Mouse (Mus musculus) spleen, adult 18-20 months (tissue): ENCODE results near the gene Klhl5.
"Not testable (repeated sequence)": the region's sequence is repeated elsewhere in the genome, so short reads cannot be mapped to it uniquely, and the experiment has no call there.

Experiments
- DNase-seq, 2 experiments: peaks; one replicate each; pipeline ENCODE4 v3.0.0; 2022; ENCODE audit warnings: mixed read lengths in 2 of 2

Gene Klhl5

DNA sequence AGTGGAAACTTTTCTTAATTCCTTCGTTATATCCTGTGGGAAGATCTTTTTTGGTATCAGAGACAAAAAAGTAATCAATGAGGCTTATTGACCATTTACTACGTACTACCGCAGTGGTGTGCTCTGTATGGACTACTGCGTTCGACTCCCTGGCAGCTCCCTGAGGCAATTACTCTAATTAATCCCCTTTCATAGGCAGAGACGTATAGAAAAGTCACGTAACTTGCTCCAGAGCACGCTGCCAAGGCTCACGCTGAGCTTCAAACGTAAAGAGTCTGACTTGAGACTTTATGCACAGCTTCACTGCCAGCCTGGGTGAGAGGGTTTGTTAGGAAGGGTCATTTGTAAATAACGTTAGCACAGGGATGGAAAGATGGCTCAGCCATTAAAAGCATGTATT lies 7.3 kb upstream of the Klhl5 start:
- DNase-seq: no peak

DNA sequence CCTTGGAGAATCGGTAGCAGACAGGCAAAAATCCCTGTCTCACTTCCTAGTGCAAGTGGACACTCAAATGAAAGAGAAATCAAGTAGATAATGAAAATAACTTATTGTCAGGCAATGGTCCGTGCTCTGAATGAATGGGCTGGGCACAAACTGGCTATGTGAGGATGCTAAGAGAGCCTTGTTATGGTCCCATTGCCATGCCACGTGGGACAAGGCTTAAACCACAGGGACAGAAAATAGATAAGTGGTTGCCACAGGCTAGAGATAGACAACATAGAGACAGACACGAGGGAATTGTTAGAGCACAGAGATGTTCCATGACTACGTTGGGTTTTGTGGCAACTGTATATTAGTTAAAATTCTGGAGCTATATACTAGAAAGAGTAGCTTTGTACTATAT lies 6.1 kb upstream of the Klhl5 start:
- no peak for DNase-seq

DNA sequence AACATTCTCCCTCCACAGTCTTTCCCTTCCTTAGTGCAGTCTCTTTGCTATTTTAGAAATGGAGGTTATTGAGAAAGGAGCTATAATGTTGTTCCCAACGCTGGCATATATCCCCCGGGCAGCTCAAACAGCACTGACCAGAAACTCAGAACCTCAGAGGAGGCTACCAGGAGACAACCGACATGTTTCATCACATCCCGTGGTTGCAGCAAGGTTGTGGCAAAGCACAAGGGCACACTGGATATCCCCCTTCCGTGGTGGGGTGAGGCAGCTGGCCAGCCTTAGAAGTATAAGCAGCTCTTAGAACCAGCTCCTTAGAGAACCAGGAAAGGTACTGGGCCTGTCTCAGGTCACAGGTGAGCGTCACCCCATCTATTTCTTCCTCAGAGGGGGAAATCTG lies 5.7 kb upstream of the Klhl5 start:
- no peak for DNase-seq

DNA sequence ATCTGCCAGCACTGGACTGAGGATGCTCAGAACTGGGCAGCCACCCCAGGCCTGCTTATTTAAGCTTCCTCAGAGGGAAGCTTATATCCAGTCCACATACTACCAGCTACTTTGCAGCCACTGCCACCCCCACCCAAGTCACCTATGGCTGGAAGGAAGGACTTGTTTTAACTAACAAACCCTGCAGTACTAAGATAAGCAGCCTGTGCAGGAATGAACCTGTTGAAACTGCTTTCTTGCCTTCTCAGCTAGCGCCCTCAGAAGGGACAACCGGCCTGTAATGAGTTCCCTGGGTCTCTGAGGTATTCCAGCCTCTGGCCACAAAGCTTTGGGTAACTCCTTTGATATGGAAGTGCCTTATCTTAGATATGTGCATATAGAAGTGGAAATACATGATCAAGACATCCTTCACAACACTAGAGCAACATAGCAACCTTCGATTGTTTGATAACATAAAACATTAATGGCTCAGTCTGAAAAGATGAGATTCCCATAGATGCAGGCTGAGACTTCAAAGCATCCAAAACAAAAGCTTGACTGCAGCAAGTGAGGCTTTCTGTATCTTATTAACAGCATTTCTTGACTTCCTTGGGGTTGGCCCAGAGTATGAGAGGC lies 5.2 kb upstream of the Klhl5 start:
- no peak for DNase-seq

DNA sequence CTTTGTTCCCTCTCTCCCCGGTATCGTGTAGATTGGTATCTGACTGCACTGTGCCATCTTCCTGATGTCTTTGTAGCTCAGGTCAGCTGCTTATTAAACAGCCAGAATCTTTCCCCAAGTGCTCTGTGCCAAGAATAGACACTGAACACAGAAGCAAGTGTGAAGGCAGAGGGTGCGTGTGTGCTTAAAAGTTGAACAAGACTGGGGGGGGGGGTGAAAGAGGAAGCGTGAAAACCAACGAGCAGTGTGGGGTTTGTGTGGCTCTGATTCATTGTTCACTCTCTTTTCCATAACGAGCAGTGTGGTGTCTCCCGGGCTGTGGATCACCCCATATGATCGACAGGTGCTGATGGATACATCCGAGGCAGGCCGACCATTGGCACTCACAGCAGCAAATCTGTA lies 4.7 kb upstream of the Klhl5 start:
- no peak for DNase-seq

DNA sequence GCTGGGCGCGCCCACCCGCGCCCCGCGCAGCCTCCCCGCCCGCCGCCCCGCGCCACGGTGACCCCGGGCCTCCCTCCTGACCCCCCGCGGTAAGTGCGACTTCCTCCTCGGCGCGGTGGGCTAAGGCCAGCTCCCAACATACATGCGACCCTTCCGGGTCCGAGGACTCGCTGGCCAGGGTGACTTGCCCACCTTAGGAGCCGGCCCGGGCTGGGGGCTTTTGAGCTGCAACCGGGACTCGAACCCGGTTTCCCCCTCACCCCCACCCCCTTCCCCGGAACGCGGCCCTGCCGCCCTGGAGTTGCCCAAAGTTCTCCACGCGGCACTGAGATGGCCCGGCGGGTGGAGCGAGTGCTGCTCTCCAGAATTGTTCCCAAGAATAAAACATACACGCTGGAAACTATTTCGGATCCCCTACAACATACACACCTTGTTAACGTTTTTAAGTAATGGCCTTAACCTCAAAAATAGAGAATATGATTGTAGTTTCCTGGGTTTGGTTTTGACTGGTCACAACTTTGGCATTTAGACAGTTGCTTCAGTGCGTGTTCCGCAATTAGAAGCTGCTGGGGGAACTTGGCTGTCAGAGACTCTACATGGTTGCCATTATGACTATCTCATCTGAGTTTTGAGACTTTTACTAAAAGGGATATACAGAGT lies 564 bp downstream of the Klhl5 start:
- DNase-seq: peak; percentile 17 to 35

DNA sequence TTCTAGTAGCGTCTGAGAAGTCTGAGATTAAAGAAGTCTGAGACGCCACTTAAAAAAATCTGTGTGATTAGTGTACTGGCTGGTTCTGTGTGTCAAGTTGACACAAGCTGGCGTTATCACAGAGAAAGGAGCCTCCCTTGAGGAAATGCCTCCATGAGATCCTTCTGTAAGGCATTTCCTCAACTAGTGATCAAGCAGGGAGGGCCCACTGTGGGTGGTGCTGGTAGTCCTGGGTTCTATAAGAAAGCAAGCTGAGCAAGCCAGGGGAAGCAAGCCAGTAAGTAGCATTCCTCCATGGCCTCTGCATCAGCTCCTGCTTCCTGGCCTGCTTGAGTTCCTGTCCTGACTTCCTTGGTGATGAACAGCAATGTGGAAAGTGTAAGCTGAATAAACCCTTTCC lies 4.9 kb downstream of the Klhl5 start:
- DNase-seq: not testable (repeated sequence)

DNA sequence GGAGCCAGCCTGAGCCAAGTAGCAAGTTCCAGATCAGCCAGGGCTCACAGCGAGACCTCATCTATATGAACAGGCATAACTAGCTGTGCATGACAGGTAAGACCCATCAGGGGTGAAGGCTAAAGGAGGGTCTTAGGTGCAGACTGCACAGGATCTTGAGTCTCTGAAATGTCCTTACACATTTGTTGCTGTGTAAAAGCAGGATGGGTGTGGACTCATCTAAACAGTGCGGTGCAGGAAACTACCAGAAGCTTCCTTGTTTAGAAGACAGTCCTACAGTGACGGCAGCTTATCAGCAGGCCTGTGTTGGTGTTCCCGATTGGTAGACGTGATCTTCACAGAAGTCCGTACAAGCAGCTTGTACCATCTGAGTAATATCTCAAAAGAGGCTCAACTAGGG lies 6.0 kb downstream of the Klhl5 start:
- no peak for DNase-seq

DNA sequence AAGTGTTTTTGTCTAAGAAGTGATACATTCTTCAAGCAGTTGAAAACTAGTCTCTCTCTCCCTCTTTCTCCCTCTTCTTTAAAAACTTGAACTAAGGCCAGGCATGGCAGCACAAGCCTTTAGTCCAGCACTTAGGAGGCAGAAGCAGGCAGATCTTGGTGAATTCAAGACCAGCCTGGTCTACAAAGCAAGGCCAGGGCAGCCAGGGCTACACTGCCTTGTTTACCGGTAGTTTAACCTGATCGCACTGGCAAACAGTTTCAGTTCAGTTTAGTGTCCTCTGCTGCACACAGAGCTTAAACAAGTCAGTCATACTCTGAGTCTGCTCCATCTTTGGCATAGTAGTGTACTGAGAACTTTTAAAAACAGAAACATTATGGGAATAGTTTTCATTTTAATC lies 9.4 kb downstream of the Klhl5 start:
- DNase-seq: no peak

DNA sequence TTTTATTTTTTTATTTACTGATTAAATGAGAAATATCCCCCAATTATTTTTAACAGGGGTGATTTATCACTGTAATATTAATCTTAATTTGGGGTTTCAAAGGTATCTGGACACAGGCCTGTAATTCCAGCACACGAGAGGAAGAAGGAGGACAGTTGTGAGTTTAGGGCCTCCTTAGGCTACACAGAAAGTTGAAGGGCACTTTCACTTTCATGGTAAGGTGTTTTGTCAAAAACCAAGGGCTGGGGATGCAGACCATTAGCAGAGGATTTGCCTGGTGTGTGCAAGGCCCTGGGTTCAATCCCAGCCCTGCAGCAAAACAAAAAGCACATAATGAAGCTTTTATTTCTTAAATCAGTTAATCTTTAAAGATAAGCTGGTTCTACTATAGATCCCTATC lies 12.2 kb downstream of the Klhl5 start:
- no peak for DNase-seq

DNA sequence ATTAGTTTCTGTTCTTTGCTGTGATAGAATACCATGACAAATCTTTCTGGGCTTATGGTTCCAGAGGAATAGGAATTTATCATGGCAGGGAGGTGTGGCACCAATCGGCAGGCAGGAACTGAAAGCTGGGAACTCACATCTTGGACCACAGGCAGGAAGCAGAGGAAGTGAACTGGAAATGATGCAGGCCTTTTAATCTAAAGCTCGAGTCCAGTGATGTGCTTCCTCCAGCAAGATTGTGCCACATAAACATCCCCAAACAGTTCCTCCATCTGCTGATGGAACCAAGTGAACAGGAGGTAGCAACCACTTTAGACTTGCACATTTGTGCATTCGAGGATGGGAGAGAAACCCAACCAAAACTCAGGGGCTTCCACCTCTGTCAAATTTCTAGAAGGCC lies 12.6 kb downstream of the Klhl5 start:
- no peak for DNase-seq

DNA sequence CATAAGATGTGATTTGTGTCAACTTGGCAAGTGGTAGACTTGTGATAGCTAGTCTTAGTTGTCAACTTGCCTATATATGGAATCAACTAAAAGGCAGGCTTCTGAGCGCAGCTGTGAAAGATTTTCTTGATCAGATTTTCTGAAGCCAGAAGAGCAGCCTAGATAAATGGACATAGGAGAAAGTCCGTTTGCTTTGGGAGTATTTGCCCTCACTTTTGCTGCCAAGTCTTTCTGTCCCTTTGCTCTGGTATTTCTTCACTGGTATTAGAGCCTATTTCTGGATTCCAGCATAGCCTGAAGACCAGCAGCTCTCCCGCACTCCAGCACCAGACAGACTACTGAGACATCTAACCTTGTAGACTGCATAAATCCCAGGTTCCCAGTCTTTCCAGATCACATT lies 15.3 kb downstream of the Klhl5 start:
- no peak for DNase-seq

DNA sequence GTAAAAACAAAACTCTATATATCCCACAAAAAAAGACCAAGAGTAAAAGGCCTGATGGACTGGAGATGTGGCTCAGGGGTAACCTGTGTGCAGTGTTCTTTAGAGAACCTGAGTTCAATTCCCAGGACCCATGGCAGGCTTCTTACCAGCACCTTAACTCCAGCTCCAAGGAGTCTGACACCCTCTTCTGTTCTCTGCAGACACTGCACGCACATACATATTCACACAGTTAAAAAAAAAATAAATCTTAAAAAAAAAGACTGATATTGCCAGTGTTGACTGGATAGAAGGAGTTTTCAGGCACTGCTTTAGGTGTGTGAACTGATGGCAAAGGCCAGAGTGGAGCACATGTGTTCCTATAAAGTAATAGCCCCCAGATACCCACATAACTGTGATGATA lies 18.8 kb downstream of the Klhl5 start:
- no peak for DNase-seq

DNA sequence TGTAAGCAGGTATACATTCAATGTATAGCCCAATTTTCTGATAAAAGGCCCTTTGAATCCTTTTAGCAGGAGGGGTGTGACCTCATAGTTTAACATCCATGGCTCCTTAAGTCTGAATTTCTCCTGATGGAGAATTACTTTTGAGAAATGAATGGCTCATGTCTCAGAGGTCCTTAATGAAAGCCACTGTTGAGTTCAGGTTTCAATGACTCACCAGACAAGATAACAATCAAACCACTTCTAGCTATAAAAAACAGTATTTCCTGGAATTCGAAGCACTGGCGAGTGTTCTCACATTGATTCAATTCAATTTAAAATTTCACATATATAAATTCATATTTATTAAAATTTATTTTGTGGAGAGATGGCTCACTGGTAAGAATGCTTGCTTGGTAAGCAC lies 21.1 kb downstream of the Klhl5 start:
- DNase-seq: no peak

DNA sequence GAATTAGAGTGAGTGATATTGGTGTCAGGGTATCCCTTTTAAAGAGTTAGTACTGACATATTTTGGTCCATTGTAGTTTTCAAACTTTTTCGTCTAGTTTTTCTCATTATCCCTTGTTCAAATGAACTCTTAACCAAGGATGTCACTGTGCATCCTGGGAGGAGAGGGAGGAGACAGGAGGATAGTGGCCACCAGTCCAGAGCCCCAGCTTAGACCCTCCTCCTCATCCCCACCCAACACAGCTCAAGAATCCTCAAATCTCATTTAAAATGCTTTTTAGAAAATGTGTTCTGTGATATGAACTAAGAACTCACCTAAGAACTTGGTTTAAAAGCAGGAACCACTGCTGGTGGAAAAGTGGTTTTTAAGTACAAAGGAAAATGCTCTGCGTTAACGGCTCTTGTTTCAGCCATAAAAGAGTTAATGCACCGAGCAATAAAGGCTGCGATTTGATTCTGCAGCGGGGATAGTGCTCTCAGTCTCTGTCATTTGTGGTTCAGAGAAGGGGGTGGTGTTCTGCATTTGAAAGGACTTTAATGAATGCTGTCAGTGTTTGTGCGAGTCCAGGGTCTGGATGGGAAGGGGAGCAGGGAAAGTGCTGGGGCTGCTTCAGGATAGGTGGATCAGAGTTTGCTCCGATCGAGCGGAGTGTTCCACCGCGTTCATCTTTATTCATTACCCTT lies 23.3 kb downstream of the Klhl5 start:
- DNase-seq: no peak

DNA sequence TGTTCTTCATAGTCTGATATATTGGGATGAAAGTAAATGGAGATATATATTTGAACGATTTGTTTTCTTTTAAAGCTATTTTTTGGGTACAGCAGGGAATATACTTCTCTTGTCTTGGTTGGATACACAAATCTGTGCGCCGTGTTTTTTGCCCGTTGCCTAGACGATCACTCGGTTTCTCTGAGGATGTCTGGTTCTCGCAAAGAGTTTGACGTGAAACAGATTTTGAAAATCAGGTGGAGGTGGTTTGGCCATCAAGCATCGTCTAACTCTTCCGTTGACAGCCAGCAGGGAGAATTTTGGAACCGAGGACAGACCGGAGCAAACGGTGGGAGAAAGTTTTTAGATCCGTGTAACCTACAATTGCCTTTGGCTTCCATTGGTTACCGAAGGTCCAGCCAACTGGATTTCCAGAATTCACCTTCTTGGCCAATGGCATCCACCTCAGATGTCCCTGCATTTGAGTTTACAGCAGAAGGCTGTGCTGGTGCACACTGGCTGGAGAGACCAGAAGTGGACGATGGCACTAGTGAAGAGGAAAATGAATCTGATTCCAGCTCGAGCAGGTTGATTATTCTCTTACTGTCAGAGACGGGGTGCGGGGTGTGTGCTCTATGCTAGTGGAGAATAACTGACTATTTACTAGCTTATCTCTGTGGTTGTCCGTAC lies 24.0 kb downstream of the Klhl5 start:
- DNase-seq: no peak

DNA sequence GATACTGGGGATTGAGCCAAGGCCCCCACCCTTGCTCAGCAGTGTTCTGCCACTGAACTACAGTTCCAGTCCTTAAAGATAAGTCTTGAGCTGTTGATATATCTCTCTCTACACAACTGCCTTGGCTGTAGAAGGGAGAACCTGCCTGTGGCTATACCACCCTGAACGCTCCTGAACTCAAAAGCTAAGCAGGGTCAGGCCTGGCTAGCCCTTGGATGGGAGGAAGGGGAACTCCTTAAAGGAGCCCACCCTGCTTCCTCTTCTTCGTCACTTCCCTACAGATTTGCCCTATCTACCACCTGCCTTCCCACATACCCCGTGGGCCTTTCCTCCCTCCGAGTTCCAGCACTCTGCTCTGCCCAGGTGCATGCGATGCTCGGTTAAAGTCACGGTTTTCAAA lies 28.8 kb downstream of the Klhl5 start:
- no peak for DNase-seq

DNA sequence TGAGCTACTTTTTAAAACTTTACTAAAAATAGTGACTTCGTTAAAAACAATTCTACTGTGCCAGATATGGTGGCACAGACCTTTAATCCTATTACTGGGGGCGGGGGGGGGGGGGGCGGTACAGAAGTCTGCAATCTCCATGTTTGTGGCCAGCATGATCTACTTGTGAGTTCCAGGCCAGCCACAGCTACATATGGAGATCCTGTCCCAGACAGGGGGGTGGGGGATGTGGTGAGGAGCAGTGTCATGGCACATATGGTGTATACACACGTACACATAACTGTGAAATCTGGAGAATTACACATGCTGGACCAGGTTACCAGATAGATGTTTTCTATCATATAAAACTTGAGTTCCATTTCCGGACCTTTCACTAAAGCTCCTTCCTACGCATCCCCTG lies 29.7 kb downstream of the Klhl5 start:
- DNase-seq: no peak

DNA sequence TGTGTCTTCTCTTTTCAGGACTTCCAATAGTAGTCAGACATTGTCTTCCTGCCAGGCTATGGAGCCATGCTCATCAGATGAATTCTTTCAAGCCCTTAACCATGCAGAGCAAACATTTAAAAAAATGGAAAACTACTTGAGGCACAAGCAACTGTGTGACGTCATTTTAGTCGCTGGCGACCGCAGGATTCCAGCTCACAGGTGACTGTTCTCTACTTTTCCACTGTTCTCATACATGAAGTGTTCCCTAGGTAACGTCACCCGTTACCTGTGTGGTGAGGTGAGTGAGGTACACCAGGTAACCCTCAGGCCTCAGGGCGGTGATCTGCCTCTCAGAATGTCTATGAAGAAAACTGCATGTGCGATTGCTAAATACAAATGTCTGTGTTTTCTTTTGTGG lies 33.9 kb downstream of the Klhl5 start:
- DNase-seq: no peak

DNA sequence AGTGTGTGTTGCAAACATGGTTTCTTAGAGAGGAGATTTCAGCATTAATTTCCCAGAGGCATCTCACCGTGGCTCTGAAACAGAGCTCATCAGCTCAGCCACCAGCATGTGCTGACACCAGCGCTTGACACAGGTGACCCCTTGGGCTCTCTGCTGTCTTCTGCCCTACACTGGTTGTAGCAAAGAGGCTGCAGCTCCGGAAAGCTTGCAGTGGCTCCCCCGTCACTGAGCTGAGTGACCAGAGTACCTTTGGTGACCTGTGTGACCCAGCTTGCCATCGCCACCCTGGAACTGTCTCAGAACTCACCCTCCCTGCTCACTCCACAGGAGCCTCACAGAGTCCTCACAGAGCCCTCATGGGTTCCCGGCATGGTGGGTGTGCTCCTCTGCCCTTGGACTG lies 34.9 kb downstream of the Klhl5 start:
- no peak for DNase-seq

DNA sequence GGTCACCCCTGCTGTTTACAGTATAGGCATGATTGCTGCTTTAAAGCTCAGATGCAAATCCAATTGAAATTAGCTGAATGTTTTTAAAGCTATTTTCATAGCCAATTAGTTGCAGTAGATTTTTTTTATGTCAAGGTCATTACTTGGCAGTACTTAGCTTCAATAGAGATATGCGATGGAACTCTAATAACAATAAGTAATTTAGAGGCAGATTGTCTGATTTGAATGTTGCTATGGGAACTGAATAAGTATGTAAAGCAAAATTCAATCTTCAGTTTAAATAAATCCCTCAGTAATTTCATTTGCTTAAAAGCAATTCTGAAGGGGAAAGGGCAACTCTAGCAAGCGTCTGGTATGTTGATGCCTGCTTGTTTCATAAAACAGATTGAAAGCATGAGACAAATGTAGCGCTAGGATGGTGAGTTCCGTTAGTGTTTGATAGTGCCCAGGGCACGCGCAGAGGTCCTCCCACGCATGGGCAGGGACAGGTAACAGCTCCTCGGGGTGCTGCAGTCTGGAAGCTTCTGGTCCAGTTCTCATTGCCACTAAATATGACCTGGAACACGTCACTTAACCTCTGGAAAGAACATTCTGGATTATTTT lies 38.3 kb downstream of the Klhl5 start:
- DNase-seq: no peak

DNA sequence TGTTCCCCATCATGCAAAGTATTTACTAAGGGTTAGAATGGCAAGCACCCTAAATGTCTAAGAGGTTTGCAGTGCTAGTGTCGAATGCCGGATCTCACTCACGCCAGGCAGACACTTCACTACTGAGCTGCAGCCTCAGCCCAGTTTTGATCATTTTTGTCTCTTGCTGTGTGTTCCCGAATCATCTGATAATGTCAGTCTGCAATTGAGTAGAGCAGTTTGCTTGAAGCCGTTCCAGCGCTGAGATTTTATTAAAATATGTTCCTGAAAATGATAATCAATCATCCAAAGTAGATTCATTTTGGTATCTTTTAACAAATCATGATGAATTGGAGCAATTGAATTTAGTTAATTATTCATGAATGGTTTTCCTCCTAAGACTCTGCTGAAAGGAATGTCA lies 39.4 kb downstream of the Klhl5 start:
- no peak for DNase-seq

DNA sequence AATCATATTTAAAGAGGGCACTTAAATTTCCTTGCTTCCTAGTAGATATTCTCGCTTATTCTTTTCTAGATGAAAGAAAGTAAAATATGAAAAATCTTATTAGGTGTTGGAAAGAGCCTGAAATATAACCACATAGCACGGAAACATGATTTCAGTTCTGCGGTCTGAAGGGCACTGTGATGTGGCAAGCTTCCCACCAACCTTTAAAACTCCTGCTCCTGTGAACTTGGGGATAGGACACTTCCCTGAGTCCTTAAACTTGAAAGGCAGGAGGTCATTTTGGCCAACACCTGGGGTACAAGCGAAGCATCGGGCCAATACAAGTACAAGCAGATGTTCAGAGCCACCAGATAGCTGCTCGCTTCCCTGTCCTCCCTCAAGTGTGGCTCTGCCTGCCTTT lies 42.4 kb downstream of the Klhl5 start:
- DNase-seq: no peak
